Mouse (Mus musculus) embryonic facial prominence, embryonic 10.5 days (tissue): ENCODE measurements around the gene Amdhd2. TPM values are rescaled to one million over a fixed set of nuclear protein-coding genes. Genes with fewer than 3 reads are reported as not detected.
A peak's percentile ranks its signal among the peaks of the same experiment; 100 is the strongest.

ENCODE experiments used
- DNase-seq: peaks from one replicate; pipeline ENCODE4 v3.0.0-alpha.2; 2017; ENCODE audit warnings: low spot score
- H3K27ac ChIP-seq: fragments of 300-500 bp; sonication (generic); replicated peaks from 2 replicates; pipeline ENCODE4 v1.5.1; 2016; ENCODE audit warnings: mild to moderate bottlenecking
- H3K27me3 ChIP-seq: fragments of 300-500 bp; sonication (generic); replicated peaks from 2 replicates; pipeline ENCODE4 v1.6.1; 2016; ENCODE audit warnings: low read depth, mild to moderate bottlenecking; ENCODE audit not compliant: poor library complexity, severe bottlenecking
- H3K36me3 ChIP-seq: fragments of 300-500 bp; sonication (generic); replicated peaks from 2 replicates; pipeline ENCODE4 v1.6.1; 2016; ENCODE audit warnings: mild to moderate bottlenecking, moderate library complexity
- H3K4me1 ChIP-seq: fragments of 300-500 bp; sonication (generic); 2 replicates; pipeline ENCODE4 v1.6.1; 2016
- H3K4me3 ChIP-seq: fragments of 300-500 bp; sonication (generic); 2 replicates; pipeline ENCODE4 v1.5.1; 2016; ENCODE audit warnings: mild to moderate bottlenecking, moderate library complexity
- H3K9me3 ChIP-seq: fragments of 300-500 bp; sonication (generic); 2 replicates; pipeline ENCODE4 v1.6.1; 2016; ENCODE audit warnings: mild to moderate bottlenecking
- WGBS: fragments of 180-500 bp; shearing (Covaris S2); methylation state at CpG from one replicate; pipeline ENCODE4 v1.1.7; 2016; 5-methylcytosine and 5-hydroxymethylcytosine counted together
- polyA plus RNA-seq: library from polyadenylated mRNA; unstranded; fragments of >200 nt; fragmentation: Nextera tagmentation; extraction: Ambion mirVana; gene quantifications from 2 replicates; pipeline ENCODE4 v1.2.1, GENCODE M21; 2016

Gene Amdhd2
- polyA plus RNA-seq, 1 experiment from 2014 or later: 50.0 TPM

- H3K4me1 ChIP-seq: peaks cover 15% of the 10 kb centered on the region
- H3K27ac ChIP-seq: no peak overlapping the region
- no peaks in the 10 kb centered on the region for H3K9me3 ChIP-seq
- DNase-seq: no peak
- WGBS: 82% methylated on average over 8 of the region's 8 CpGs
- H3K27me3 ChIP-seq: no peaks in the 10 kb centered on the region
- peaks cover 9% of the 10 kb centered on the region; the same call in 1 of the 2 replicates for H3K36me3 ChIP-seq
- H3K4me3 ChIP-seq: no peak overlapping the region
Observed at GRCm38 (mm10) chr17:24192848-24193247, 29.3 kb upstream of the Amdhd2 start.

DNA sequence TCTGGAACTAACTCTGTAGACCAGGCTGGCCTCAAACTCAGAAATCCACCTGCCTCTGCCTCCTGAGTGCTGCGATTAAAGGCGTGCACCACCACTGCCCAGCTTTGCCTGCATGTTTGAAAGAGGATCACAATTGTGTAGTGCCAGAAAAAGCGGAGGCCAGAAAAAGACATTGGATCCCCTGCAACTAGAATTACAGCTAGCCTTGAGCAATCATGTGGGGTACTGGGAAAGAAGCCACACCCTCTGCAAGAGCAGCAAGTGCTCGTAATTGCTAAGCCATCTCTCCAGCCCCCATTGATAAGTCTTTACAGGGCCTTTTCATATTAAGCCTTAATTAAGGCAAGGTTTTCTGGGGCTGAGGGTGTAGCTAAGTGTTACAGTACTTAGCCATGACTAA is 27.9 kb upstream of the Amdhd2 start:
- Histone ChIP-seq H3K36me3 (peaks cover 9% of the 10 kb centered on the region; the same call in 1 of the 2 replicates), H3K4me1 (peaks cover 15% of the 10 kb centered on the region), H3K4me3 (no peak overlapping the region), H3K27me3 (no peaks in the 10 kb centered on the region), H3K9me3 (no peaks in the 10 kb centered on the region), H3K27ac (no peak overlapping the region)
- DNase-seq: no peak
- 80% methylated on average over 4 of the region's 4 CpGs for WGBS

DNA sequence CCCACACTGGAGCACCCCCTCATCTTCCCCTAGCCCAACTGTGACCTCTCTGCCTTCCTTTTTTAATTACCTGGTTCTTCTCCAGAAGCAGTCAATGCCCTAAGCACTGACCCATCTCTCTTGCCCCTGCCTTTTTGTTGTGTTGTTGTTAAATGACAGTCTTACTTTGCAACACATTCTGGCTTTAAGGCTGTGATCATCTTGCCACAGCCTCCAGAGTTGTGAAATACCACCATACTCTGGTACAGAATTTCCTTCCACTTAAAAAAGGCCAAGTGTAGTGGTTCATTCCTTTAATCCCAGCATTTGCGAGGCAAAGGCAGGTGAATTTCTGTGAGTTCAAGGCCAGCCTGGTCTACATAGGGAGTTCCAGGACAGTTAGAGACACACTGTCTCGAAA is 27.4 kb upstream of the Amdhd2 start:
- Histone ChIP-seq H3K4me1 (peaks cover 15% of the 10 kb centered on the region), H3K27me3 (no peaks in the 10 kb centered on the region), H3K4me3 (no peak overlapping the region), H3K9me3 (no peaks in the 10 kb centered on the region), H3K27ac (no peak overlapping the region), H3K36me3 (peaks cover 11% of the 10 kb centered on the region)
- DNase-seq: no peak
- 88% methylated on average over 2 of the region's 2 CpGs for WGBS

GRCm38 (mm10) chr17:24174259-24174658 is 10.7 kb upstream of the Amdhd2 start:
- H3K27me3 ChIP-seq: no peaks in the 10 kb centered on the region
- no peak overlapping the region for H3K4me3 ChIP-seq
- WGBS: 78% methylated on average over 3 of the region's 3 CpGs
- no peaks in the 10 kb centered on the region for H3K36me3 ChIP-seq
- DNase-seq: no peak
- H3K4me1 ChIP-seq: peaks cover 7% of the 10 kb centered on the region
- no peak overlapping the region for H3K27ac ChIP-seq
- H3K9me3 ChIP-seq: no peaks in the 10 kb centered on the region

DNA sequence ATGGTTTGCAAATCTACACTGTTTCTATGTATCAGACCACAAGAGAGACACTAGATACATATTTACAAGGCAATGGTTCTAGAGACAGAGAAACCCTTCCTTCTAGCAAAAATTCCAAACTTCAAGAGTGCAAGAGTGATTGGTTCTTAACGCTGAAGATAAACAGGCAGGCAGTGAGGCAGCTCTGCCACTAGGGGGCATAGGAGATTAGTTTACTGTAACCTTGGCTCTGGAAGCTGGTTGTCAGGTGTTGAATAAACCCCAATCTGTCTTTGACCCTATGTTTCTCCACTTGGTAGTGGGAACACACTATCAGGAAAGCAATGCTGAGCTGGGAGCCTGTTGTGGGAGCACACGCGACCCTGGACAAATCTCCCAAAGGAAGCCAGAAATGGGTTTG is 9.9 kb upstream of the Amdhd2 start:
- Histone ChIP-seq H3K27ac (no peak overlapping the region), H3K27me3 (no peaks in the 10 kb centered on the region), H3K4me3 (no peak overlapping the region), H3K4me1 (peaks cover 9% of the 10 kb centered on the region), H3K9me3 (no peaks in the 10 kb centered on the region), H3K36me3 (no peaks in the 10 kb centered on the region)
- DNase-seq: peak; percentile 70
- WGBS: 5% methylated on average over 3 of the region's 3 CpGs

- Histone ChIP-seq H3K9me3 (no peaks in the 10 kb centered on the region), H3K27me3 (no peaks in the 10 kb centered on the region), H3K27ac (no peak overlapping the region), H3K4me3 (no peak overlapping the region), H3K4me1 (peaks cover 21% of the 10 kb centered on the region), H3K36me3 (peaks cover 13% of the 10 kb centered on the region)
- WGBS: 89% methylated on average over 4 of the region's 4 CpGs
- DNase-seq: no peak
Observed at GRCm38 (mm10) chr17:24171738-24172137, 8.2 kb upstream of the Amdhd2 start.

DNA sequence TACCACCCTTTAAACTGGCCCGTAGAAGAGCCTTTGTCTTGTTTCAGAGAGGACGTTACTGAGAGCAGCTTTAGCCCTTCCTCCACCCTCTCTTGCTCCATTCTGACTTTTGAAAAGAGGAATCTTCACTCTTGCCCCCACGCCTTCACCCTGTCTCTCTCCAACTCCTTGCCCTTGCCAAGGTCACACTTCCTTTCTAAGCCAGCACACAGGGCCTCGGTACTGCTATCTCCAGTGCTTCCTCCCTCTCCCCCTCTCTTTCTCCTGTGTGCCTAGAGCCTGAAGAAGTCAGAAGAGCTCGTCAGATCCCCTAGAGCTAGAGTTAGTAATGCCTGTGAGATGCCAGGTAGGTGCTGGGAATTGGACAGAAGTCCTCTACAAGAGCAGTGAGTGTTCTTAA is 7.2 kb upstream of the Amdhd2 start:
- WGBS: 86% methylated on average over 5 of the region's 5 CpGs
- Histone ChIP-seq H3K9me3 (no peaks in the 10 kb centered on the region), H3K4me3 (no peak overlapping the region), H3K4me1 (peaks cover 21% of the 10 kb centered on the region), H3K27ac (no peak overlapping the region), H3K36me3 (peaks cover 19% of the 10 kb centered on the region), H3K27me3 (no peaks in the 10 kb centered on the region)
- no peak for DNase-seq

DNA sequence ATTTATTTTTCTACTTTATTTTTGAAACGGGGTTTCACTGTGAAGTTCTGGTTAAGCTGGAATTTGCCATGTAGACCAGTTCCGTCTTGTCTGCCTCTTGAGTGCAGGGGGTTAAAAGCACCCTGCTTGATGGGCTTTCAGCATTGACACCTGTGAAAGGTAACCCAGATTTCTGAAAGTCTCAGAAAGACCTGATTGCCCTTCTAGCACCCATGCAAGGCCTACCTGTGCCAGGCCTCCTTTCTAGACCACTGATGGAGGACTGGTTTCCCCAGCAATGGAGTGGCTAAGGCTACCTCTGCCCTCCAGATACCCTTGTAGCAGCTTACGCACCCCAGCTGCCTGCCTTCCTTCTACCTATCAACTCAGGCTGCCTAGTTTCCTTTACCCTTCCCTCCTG is 6.6 kb upstream of the Amdhd2 start:
- H3K4me1 ChIP-seq: peaks cover 23% of the 10 kb centered on the region
- peak overlapping the region; percentile 97 for H3K4me3 ChIP-seq
- H3K27me3 ChIP-seq: no peaks in the 10 kb centered on the region
- 68% methylated on average over 3 of the region's 3 CpGs for WGBS
- H3K9me3 ChIP-seq: no peaks in the 10 kb centered on the region
- H3K36me3 ChIP-seq: peaks cover 26% of the 10 kb centered on the region
- peak overlapping the region; percentile 100 for H3K27ac ChIP-seq
- DNase-seq: no peak

GRCm38 (mm10) chr17:24169317-24170065 is 5.9 kb upstream of the Amdhd2 start, which contains the start of gene Atp6v0c:
Gene Atp6v0c, minus strand, starts transcription at chr17:24169702.
- peaks cover 29% of the 10 kb centered on the region for H3K4me1 ChIP-seq
- peak within 1 kb of the TSS; percentile 97 for H3K4me3 ChIP-seq
- H3K36me3 ChIP-seq: peaks cover 32% of the 10 kb centered on the region
- no peaks in the 10 kb centered on the region for H3K9me3 ChIP-seq
- peak within 1 kb of the TSS; percentile 100 for H3K27ac ChIP-seq
- 1% methylated on average over 58 of the region's 58 CpGs for WGBS
- H3K27me3 ChIP-seq: no peaks in the 10 kb centered on the region
- DNase-seq: peak; percentile 93

DNA sequence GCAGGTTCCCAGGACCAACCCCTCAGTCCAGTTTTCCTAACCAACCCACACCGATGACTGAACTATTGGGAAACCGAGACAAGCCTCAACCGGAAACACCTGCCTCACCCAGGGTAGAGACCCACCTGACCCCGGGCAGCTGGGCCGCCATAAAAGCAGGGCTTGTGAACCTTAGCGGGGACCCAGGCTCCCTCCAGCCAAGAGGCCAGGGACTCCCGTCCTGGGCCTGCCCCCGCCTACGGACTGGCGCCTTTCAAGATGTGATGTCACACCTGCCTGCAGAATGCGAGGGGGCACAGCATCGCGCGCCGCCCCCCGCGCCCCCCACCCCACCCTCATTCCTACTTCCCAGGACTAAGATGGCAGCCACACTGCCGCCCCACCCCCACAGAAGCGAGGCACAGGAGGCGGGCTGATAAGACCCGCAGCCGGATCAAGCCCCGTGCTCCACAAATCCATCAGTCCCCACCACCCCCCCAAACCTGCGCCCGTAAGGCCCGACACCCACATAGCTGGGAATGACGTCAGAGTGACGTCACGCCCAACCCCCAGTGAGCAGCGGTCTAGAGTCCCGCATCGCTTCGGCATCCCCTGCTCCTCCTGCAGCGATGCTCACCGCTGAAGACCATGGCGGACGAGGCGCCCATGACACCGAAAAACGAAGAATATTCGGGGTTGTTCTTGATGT is 5.2 kb upstream of the Amdhd2 start:
- Histone ChIP-seq H3K27ac (peak overlapping the region; percentile 100), H3K27me3 (no peaks in the 10 kb centered on the region), H3K36me3 (peaks cover 33% of the 10 kb centered on the region), H3K9me3 (no peaks in the 10 kb centered on the region), H3K4me1 (peaks cover 30% of the 10 kb centered on the region), H3K4me3 (peak overlapping the region; percentile 97)
- under 1% methylated on average over 41 of the region's 41 CpGs for WGBS
- DNase-seq: peak; percentile 76

- peak overlapping the region; percentile 97 for H3K4me3 ChIP-seq
- peak overlapping the region; percentile 100 for H3K27ac ChIP-seq
- 70% methylated on average over 7 of the region's 7 CpGs for WGBS
- no peaks in the 10 kb centered on the region for H3K9me3 ChIP-seq
- no peaks in the 10 kb centered on the region for H3K27me3 ChIP-seq
- H3K4me1 ChIP-seq: peaks cover 33% of the 10 kb centered on the region
- peaks cover 33% of the 10 kb centered on the region for H3K36me3 ChIP-seq
- DNase-seq: no peak
Observed at GRCm38 (mm10) chr17:24167891-24168505, 4.4 kb upstream of the Amdhd2 start.

GRCm38 (mm10) chr17:24167120-24167519 is 3.6 kb upstream of the Amdhd2 start:
- no peak for DNase-seq
- Histone ChIP-seq H3K36me3 (peaks cover 33% of the 10 kb centered on the region), H3K9me3 (no peaks in the 10 kb centered on the region), H3K27me3 (no peaks in the 10 kb centered on the region), H3K4me3 (no peak overlapping the region), H3K27ac (no peak overlapping the region), H3K4me1 (peaks cover 40% of the 10 kb centered on the region)
- 92% methylated on average over 6 of the region's 6 CpGs for WGBS
